Mouse (Mus musculus) myocyte (in vitro differentiated cells): Measurements from ENCODE around the gene Pde7b. TPM values are rescaled to one million over a fixed set of nuclear protein-coding genes. Genes with fewer than 3 reads are reported as not detected.

ENCODE experiments used
- H3K27me3 ChIP-seq: one replicate; pipeline ENCODE4 v1.6.1; 2011; ENCODE audit not compliant: control insufficient read depth, insufficient read depth, insufficient read length
- H3K36me3 ChIP-seq: one replicate; pipeline ENCODE4 v1.6.1; 2011; ENCODE audit not compliant: control insufficient read depth, insufficient read depth
- H3K4me2 ChIP-seq: one replicate; pipeline ENCODE4 v1.6.1; 2011; ENCODE audit warnings: low read depth, control low read depth
- H3K4me3 ChIP-seq: one replicate; pipeline ENCODE4 v1.5.1; 2011; ENCODE audit warnings: mild to moderate bottlenecking, control low read depth, moderate library complexity
- H3K79me2 ChIP-seq: one replicate; pipeline ENCODE4 v1.6.1; 2011; ENCODE audit not compliant: control insufficient read depth, insufficient read depth
- H3ac ChIP-seq: one replicate; pipeline ENCODE4 v1.6.1; 2011; ENCODE audit not compliant: control insufficient read depth, insufficient read length
- CEBPB ChIP-seq: IDR thresholded peaks from 2 replicates; pipeline ENCODE4 v1.6.1; 2011; ENCODE audit warnings: mild to moderate bottlenecking, moderate library complexity; ENCODE audit not compliant: poor library complexity, insufficient read depth, severe bottlenecking
- E2F4 ChIP-seq: IDR thresholded peaks from one replicate; pipeline ENCODE4 v1.6.1; 2011; ENCODE audit warnings: mild to moderate bottlenecking, control low read depth, moderate library complexity; ENCODE audit not compliant: insufficient read depth
- MAX ChIP-seq: IDR thresholded peaks from one replicate; pipeline ENCODE4 v1.6.1; 2011; ENCODE audit warnings: low read depth, mild to moderate bottlenecking, control low read depth
- MYOD1 ChIP-seq, 3 experiments: IDR thresholded peaks; one replicate each; pipeline ENCODE4 v1.6.1; 2011; ENCODE audit warnings: control low read depth in 2 of 3, low read depth in 2 of 3, mild to moderate bottlenecking in 2 of 3, moderate library complexity in 1 of 3; ENCODE audit not compliant: insufficient read length in 2 of 3, control insufficient read depth in 1 of 3
- MYOG ChIP-seq, 3 experiments: IDR thresholded peaks; one replicate each; pipeline ENCODE4 v1.6.1; 2011; ENCODE audit warnings: control low read depth in 2 of 3, low read depth in 2 of 3, mild to moderate bottlenecking in 2 of 3; ENCODE audit not compliant: insufficient read length in 2 of 3, control insufficient read depth in 1 of 3, insufficient read depth in 1 of 3
- POLR2A ChIP-seq: IDR thresholded peaks from one replicate; pipeline ENCODE4 v1.6.1; 2011; ENCODE audit warnings: low read depth, mild to moderate bottlenecking, control low read depth, moderate library complexity; ENCODE audit not compliant: insufficient read length
- POLR2AphosphoS2 ChIP-seq: IDR thresholded peaks from one replicate; pipeline ENCODE4 v1.6.1; 2011; ENCODE audit warnings: low read depth, control low read depth; ENCODE audit not compliant: insufficient read length
- REST ChIP-seq: IDR thresholded peaks from one replicate; pipeline ENCODE4 v1.6.1; 2011; ENCODE audit warnings: mild to moderate bottlenecking, control low read depth, moderate library complexity; ENCODE audit not compliant: insufficient read depth, insufficient read length
- SRF ChIP-seq: IDR thresholded peaks from one replicate; pipeline ENCODE4 v1.6.1; 2011; ENCODE audit warnings: low read depth; ENCODE audit not compliant: control insufficient read depth, insufficient read length
- TCF12 ChIP-seq: IDR thresholded peaks from one replicate; pipeline ENCODE4 v1.6.1; 2011; ENCODE audit warnings: mild to moderate bottlenecking, control low read depth; ENCODE audit not compliant: poor library complexity, insufficient read depth, severe bottlenecking
- TCF3 ChIP-seq: IDR thresholded peaks from one replicate; pipeline ENCODE4 v1.6.1; 2011; ENCODE audit warnings: low read depth, control low read depth; ENCODE audit not compliant: insufficient read length
- USF1 ChIP-seq: IDR thresholded peaks from one replicate; pipeline ENCODE4 v1.6.1; 2011; ENCODE audit warnings: low read depth, mild to moderate bottlenecking, control low read depth, moderate library complexity
- polyA plus RNA-seq: library from polyadenylated mRNA; unstranded; fragments of >200 nt; fragmentation: generic; extraction: Trizol; gene quantifications from one replicate; pipeline ENCODE4 v1.2.1, GENCODE M21; 2012; ENCODE audit warnings: missing spikeins

The Pde7b gene
- polyA plus RNA-seq, 1 experiment = 0.16 TPM

GRCm38 (mm10) chr10:20722651-20723520 is 2.0 kb downstream of the Pde7b start:
- Histone ChIP-seq H3K27me3 (no peaks in the 10 kb centered on the region), H3K4me3 (no peak overlapping the region), H3ac (no peak overlapping the region), H3K4me2 (no peak overlapping the region), H3K79me2 (no peaks in the 10 kb centered on the region), H3K36me3 (no peaks in the 10 kb centered on the region)
- TF ChIP-seq MYOG (IDR thresholded peaks at IDR 0.05; ENCODE audit: control insufficient read depth in 1 of 3, insufficient read depth in 1 of 3, insufficient read length in 2 of 3, low read depth in 2 of 3) (no peak), MAX (no peak), REST (no peak), SRF (no peak), E2F4 (no peak), USF1 (no peak), MYOD1 (IDR thresholded peaks at IDR 0.05; ENCODE audit: control insufficient read depth in 1 of 3, insufficient read length in 2 of 3, low read depth in 2 of 3) (no peak), TCF3 (no peak), POLR2AphosphoS2 (no peak), CEBPB (no peak), TCF12 (no peak), POLR2A (no peak)

GRCm38 (mm10) chr10:20719201-20719600 is 5.7 kb downstream of the Pde7b start:
- no peak overlapping the region for H3K4me3 ChIP-seq
- no peaks in the 10 kb centered on the region for H3K79me2 ChIP-seq
- TF ChIP-seq USF1 (no peak), E2F4 (no peak), TCF12 (no peak), REST (no peak), MYOG (IDR thresholded peaks at IDR 0.05; ENCODE audit: control insufficient read depth in 1 of 3, insufficient read depth in 1 of 3, insufficient read length in 2 of 3, low read depth in 2 of 3) (no peak), POLR2A (no peak), MAX (no peak), POLR2AphosphoS2 (no peak)
- no peak overlapping the region for H3K4me2 ChIP-seq
- no peak overlapping the region for H3ac ChIP-seq
- H3K36me3 ChIP-seq = no peaks in the 10 kb centered on the region
- no peaks in the 10 kb centered on the region for H3K27me3 ChIP-seq

GRCm38 (mm10) chr10:20700633-20701032 is 24.2 kb downstream of the Pde7b start:
- H3K27me3 ChIP-seq = no peaks in the 10 kb centered on the region
- no peaks in the 10 kb centered on the region for H3K36me3 ChIP-seq
- no peak for TF ChIP-seq TCF3
- TF ChIP-seq POLR2A = no peak
- TF ChIP-seq TCF12 = no peak
- TF ChIP-seq MAX = no peak
- TF ChIP-seq POLR2AphosphoS2 = no peak
- no peak for TF ChIP-seq USF1
- no peak overlapping the region for H3K4me2 ChIP-seq
- H3ac ChIP-seq = no peak overlapping the region
- no peak overlapping the region for H3K4me3 ChIP-seq
- no peaks in the 10 kb centered on the region for H3K79me2 ChIP-seq

- Histone ChIP-seq H3K79me2 (no peaks in the 10 kb centered on the region), H3ac (no peak overlapping the region), H3K36me3 (no peaks in the 10 kb centered on the region), H3K4me2 (no peak overlapping the region), H3K27me3 (no peaks in the 10 kb centered on the region), H3K4me3 (no peak overlapping the region)
- no peak for TF ChIP-seq USF1
- no peak for TF ChIP-seq TCF12
- TF ChIP-seq POLR2A = no peak
- no peak for TF ChIP-seq E2F4
- no peak for TF ChIP-seq MYOG (IDR thresholded peaks at IDR 0.05; ENCODE audit: control insufficient read depth in 1 of 3, insufficient read depth in 1 of 3, insufficient read length in 2 of 3, low read depth in 2 of 3)
- TF ChIP-seq CEBPB = no peak
- TF ChIP-seq TCF3 = no peak
- TF ChIP-seq POLR2AphosphoS2 = no peak
- TF ChIP-seq REST = no peak
- no peak for TF ChIP-seq MAX
- TF ChIP-seq SRF = no peak
- no peak for TF ChIP-seq MYOD1 (IDR thresholded peaks at IDR 0.05; ENCODE audit: control insufficient read depth in 1 of 3, insufficient read length in 2 of 3, low read depth in 2 of 3)
Measured at GRCm38 (mm10) chr10:20699874-20700273, 25.0 kb downstream of the Pde7b start.

GRCm38 (mm10) chr10:20695637-20696036 is 29.2 kb downstream of the Pde7b start:
- no peak for TF ChIP-seq E2F4
- no peak overlapping the region for H3K4me3 ChIP-seq
- no peak overlapping the region for H3K4me2 ChIP-seq
- H3ac ChIP-seq = no peak overlapping the region
- H3K27me3 ChIP-seq = no peaks in the 10 kb centered on the region
- no peaks in the 10 kb centered on the region for H3K36me3 ChIP-seq
- H3K79me2 ChIP-seq = no peaks in the 10 kb centered on the region
